Mouse (Mus musculus) heart, embryonic 13.5 days (tissue): ENCODE results near the gene Pik3r1. TPM values are rescaled to one million over a fixed set of nuclear protein-coding genes. Genes with fewer than 3 reads are reported as not detected.

ENCODE experiments used
- ATAC-seq: fragments of 200-750 bp; cut with Nextera tagmentation; 2 replicates; pipeline ENCODE4 v1.8.0; 2017; ENCODE audit warnings: moderate TSS enrichment; ENCODE audit not compliant: insufficient number of reproducible peaks, low FRiP score, low TSS enrichment; ENCODE audit errors: extremely low read depth
- H3K27ac ChIP-seq: fragments of 300-500 bp; sonication (generic); replicated peaks from 2 replicates; pipeline ENCODE4 v1.5.1; 2015; ENCODE audit warnings: moderate library complexity, mild to moderate bottlenecking, inconsistent platforms
- H3K27me3 ChIP-seq: fragments of 300-500 bp; sonication (generic); replicated peaks from 2 replicates; pipeline ENCODE4 v1.6.1; 2015; ENCODE audit warnings: mild to moderate bottlenecking, inconsistent platforms
- H3K36me3 ChIP-seq: fragments of 300-500 bp; sonication (generic); 2 replicates; pipeline ENCODE4 v1.6.1; 2015; ENCODE audit warnings: mild to moderate bottlenecking, inconsistent platforms
- H3K4me1 ChIP-seq: fragments of 300-500 bp; sonication (generic); 2 replicates; pipeline ENCODE4 v1.6.1; 2015; ENCODE audit warnings: inconsistent platforms
- H3K4me2 ChIP-seq: fragments of 300-500 bp; sonication (generic); 2 replicates; pipeline ENCODE4 v1.6.1; 2015; ENCODE audit warnings: inconsistent platforms, mild to moderate bottlenecking, moderate library complexity
- H3K4me3 ChIP-seq: fragments of 300-500 bp; sonication (generic); 2 replicates; pipeline ENCODE4 v1.5.1; 2015; ENCODE audit warnings: moderate library complexity, mild to moderate bottlenecking, inconsistent platforms
- H3K9ac ChIP-seq: fragments of 300-500 bp; sonication (generic); 2 replicates; pipeline ENCODE4 v1.6.1; 2015; ENCODE audit warnings: inconsistent platforms, mild to moderate bottlenecking, moderate library complexity
- H3K9me3 ChIP-seq: fragments of 300-500 bp; sonication (generic); 2 replicates; pipeline ENCODE4 v1.6.1; 2016; ENCODE audit warnings: inconsistent platforms
- WGBS: fragments of 180-500 bp; shearing (Covaris S2); methylation state at CpG from one replicate; pipeline ENCODE4 v1.1.7; 2015; ENCODE audit warnings: mixed read lengths; 5-methylcytosine and 5-hydroxymethylcytosine counted together
- polyA plus RNA-seq: library from polyadenylated mRNA; unstranded; fragments of >200 nt; fragmentation: Nextera tagmentation; extraction: Ambion mirVana; gene quantifications from 2 replicates; pipeline ENCODE4 v1.2.1, GENCODE M21; 2015

Gene Pik3r1
- 13.3 and 15.5 TPM in 2 replicates for polyA plus RNA-seq

DNA sequence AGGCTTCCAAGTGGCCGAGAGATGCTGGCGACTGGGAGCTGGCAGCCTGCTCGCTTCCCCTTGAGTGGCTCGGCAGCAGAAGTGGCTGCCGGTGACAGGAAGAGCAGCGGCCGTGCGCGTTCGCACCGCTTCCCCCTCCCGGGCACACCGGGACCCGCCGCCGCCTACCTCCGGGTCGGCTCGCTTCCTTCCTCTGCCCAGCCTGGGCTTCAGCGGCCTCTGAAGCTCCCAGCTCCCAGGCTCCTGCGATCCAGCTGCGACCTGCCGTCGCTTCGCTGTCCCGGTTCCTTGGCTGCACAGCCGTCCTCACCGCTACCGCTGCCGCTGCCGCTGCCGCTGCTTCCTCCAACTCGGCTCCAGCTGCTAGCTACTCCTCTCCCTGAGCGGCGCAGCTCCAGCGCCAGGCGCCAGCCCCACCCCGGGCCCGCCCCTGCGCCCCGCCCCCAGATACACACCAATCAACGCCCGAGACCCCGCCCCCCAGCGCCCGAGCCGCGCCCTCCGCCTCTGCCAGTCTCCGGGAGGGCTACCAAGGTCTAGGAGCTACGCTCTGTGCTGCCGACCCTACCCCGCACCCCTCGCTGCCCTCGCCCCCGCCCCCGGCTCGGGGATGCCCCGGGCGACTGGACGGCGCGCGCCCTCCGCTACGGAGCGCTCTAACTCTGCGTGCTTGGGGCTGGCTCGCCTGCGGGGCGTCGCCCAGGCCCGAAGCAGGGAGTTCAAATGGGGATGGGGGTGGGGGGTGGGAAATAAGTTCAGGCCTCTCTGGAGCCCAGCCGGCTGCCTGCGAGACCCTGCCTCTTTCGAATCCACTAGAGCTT is at the start of gene Pik3r1:
Pik3r1 (minus strand) TSS at position 409 of the 821 bp plus-strand sequence.
- Histone ChIP-seq H3K36me3 (no peaks in the 10 kb centered on the region), H3K27ac (peak within 1 kb of the TSS; percentile 98), H3K9ac (peak within 1 kb of the TSS; percentile 95), H3K27me3 (no peaks in the 10 kb centered on the region), H3K4me1 (peaks cover 42% of the 10 kb centered on the region), H3K9me3 (no peaks in the 10 kb centered on the region), H3K4me3 (peak within 1 kb of the TSS; percentile 74), H3K4me2 (peak within 1 kb of the TSS; percentile 95)
- under 1% methylated on average over 67 of the region's 76 CpGs for WGBS
- ATAC-seq, result peak; percentile 93

DNA sequence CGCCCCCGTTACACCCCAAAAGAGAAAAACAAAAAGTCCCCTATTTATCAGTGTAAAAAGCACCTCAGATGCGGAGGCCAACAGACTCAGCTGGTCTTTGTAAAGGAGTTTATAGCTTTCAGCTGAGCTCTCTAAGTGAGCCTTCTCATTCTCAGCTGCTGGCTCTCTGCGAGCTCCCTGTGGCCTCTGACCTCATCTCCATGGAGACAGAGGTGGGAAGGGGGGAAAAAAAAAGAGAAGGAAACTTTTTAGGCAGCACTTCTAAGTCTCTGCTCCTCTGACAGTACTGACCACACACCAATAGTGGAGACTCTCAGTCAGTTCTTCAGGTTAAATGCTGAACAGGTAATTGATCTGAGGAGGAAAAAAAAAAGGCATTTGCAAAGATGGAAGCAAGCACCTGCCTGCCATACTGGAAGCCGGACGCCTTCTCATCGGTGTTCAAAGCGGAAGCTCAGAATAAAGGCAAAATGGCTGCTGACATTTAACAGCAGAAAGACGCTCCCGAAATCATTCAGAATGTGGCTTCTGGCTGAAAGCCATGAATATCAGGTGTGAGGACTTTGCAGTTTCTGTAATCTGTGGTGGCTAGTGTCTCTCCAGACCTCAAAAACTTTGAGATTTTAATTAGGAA is 45.4 kb upstream of the Pik3r1 start:
- ATAC-seq, result no peak
- no peak overlapping the region for H3K4me2 ChIP-seq

DNA sequence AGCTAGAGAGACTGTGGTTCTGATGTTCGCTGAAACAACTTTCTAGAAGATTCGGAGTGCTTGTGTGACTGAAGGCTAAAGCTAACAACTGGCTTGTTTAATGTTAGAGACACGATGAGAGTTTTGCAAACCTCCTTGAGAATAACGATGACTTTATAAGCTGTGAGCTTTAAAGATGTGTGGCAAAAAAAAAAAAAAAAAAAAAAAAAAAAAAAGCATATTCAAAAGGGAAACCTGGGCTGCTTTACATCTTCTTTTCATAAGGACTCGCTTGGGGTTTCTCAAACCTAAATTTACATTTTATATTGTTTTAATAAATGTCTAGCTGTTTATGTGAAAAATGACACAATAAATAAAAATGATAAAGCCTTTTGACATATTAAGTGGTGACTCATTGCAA is 44.3 kb upstream of the Pik3r1 start:
- Histone ChIP-seq H3K4me2 (no peak overlapping the region), H3K9me3 (no peaks in the 10 kb centered on the region), H3K9ac (no peak overlapping the region), H3K36me3 (no peaks in the 10 kb centered on the region), H3K4me1 (peaks cover 5% of the 10 kb centered on the region; the same call in 1 of the 2 replicates), H3K27me3 (no peaks in the 10 kb centered on the region), H3K27ac (no peak overlapping the region), H3K4me3 (no peak overlapping the region)
- 80% methylated on average over 5 of the region's 5 CpGs for WGBS
- no peak for ATAC-seq

More for the DNA sequence above, 45.4 kb upstream of the Pik3r1 start:
- H3K4me3 ChIP-seq, result no peak overlapping the region
- H3K27ac ChIP-seq, result no peak overlapping the region
- H3K27me3 ChIP-seq, result no peaks in the 10 kb centered on the region
- peaks cover 5% of the 10 kb centered on the region; the same call in 1 of the 2 replicates for H3K4me1 ChIP-seq
- H3K36me3 ChIP-seq, result no peaks in the 10 kb centered on the region
- no peaks in the 10 kb centered on the region for H3K9me3 ChIP-seq
- WGBS, result 63% methylated on average over 10 of the region's 10 CpGs
- no peak overlapping the region for H3K9ac ChIP-seq

DNA sequence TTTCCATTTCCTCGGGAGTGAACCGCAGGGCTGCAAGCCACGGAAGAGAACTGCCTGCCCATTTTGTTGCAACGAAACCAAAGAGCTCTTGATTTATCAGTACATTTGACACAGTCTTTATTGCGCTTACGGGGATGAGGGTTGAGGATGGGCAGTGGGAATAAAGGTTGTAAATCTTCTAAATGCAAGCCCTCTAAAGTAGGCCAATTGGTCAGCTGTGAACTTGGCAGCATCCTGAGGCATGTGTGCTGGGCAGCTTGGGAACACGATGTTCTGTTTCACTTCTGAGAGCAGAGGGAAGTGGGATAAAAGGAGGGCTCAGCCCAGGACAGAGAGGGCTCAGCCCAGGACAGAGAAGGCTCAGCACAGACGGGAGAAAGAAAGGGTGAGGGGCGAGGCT is 43.9 kb upstream of the Pik3r1 start:
- H3K27ac ChIP-seq, result no peak overlapping the region
- no peaks in the 10 kb centered on the region for H3K9me3 ChIP-seq
- H3K4me1 ChIP-seq, result peaks cover 5% of the 10 kb centered on the region; the same call in 1 of the 2 replicates
- no peak overlapping the region for H3K4me2 ChIP-seq
- no peak overlapping the region for H3K4me3 ChIP-seq
- H3K9ac ChIP-seq, result no peak overlapping the region
- H3K27me3 ChIP-seq, result no peaks in the 10 kb centered on the region
- H3K36me3 ChIP-seq, result no peaks in the 10 kb centered on the region
- WGBS, result 68% methylated on average over 9 of the region's 9 CpGs
- no peak for ATAC-seq

DNA sequence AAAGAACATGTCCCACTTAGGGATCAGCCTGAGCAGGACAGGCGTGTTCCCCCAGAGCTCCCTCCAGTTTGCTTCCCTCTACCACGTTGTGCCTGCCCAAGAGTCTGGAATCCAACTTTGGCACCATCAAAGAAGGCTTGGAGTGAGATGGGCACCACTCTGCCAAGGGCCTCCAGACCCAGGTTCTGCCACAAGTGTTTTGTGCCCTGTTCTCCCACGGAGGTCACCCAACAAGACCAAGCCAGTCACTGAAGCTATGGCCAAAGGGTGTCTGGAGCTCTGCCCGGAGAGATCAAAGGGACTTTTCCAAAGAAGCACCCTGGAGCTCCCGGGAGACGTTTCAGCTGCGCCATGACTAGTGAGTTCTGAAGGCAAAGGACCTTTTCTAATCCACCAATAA is 42.6 kb upstream of the Pik3r1 start:
- no peak overlapping the region for H3K27ac ChIP-seq
- no peaks in the 10 kb centered on the region for H3K9me3 ChIP-seq
- H3K4me1 ChIP-seq, result peaks cover 5% of the 10 kb centered on the region; the same call in 1 of the 2 replicates
- no peak overlapping the region for H3K9ac ChIP-seq
- WGBS, result 77% methylated on average over 7 of the region's 7 CpGs
- no peaks in the 10 kb centered on the region for H3K27me3 ChIP-seq
- no peak overlapping the region for H3K4me3 ChIP-seq
- no peaks in the 10 kb centered on the region for H3K36me3 ChIP-seq
- ATAC-seq, result no peak
- H3K4me2 ChIP-seq, result no peak overlapping the region

DNA sequence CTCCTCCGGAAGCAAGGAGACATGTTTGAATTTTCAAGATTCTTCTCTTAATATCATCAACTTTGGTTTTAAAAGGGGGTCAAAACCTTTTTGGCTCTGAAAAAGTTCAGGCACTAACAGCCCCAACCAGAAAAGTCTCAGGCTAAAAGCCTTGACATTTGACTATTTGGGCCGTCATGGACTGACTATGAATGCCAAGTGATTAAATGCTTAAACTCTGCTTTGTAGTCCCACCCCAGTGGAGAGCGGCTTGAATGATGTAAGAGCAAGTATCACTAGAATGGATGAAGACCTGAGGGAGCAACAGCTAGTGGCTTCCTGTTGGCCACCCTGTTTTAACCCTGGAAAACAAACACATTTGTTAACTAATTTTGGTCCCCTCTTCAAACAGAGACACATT is 41.8 kb upstream of the Pik3r1 start:
- Histone ChIP-seq H3K9me3 (no peaks in the 10 kb centered on the region), H3K4me1 (peaks cover 5% of the 10 kb centered on the region; the same call in 1 of the 2 replicates), H3K4me2 (no peak overlapping the region), H3K9ac (no peak overlapping the region), H3K36me3 (no peaks in the 10 kb centered on the region), H3K27ac (no peak overlapping the region), H3K4me3 (no peak overlapping the region), H3K27me3 (no peaks in the 10 kb centered on the region)
- 76% methylated on average over 3 of the region's 3 CpGs for WGBS
- ATAC-seq, result no peak

DNA sequence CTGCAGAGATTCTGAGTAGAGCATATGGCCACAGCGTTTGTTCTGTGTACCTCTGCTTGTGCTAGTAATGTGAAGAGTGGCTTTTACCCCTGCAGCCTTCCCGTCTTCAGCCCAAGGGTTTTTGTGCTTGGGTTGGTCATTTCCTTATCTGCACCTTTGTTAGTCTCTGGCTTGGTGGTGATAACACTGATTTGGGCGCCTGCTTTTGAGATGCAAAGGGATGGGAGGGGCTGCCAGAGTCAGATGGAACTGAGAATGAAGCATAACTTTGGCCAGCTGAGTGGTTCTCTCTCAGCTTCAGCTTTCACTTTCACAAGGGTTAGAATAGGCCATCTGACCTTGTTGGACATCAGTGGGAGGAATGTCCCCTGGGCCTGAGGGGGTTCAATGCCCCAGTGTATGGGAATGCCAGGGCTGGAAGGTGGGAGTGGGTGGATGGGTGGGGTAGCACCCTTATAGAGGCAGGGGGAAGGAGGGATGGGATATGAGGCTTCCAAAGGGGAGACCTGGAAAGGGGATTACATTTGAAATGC is 37.6 kb upstream of the Pik3r1 start:
- Histone ChIP-seq H3K4me3 (no peak overlapping the region), H3K27ac (no peak overlapping the region), H3K9ac (no peak overlapping the region), H3K9me3 (no peaks in the 10 kb centered on the region), H3K36me3 (no peaks in the 10 kb centered on the region), H3K4me2 (no peak overlapping the region), H3K27me3 (peaks cover 4% of the 10 kb centered on the region; the same call in 1 of the 2 replicates), H3K4me1 (peaks cover 11% of the 10 kb centered on the region)
- WGBS, result 23% methylated on average over 3 of the region's 3 CpGs
- ATAC-seq, result no peak

DNA sequence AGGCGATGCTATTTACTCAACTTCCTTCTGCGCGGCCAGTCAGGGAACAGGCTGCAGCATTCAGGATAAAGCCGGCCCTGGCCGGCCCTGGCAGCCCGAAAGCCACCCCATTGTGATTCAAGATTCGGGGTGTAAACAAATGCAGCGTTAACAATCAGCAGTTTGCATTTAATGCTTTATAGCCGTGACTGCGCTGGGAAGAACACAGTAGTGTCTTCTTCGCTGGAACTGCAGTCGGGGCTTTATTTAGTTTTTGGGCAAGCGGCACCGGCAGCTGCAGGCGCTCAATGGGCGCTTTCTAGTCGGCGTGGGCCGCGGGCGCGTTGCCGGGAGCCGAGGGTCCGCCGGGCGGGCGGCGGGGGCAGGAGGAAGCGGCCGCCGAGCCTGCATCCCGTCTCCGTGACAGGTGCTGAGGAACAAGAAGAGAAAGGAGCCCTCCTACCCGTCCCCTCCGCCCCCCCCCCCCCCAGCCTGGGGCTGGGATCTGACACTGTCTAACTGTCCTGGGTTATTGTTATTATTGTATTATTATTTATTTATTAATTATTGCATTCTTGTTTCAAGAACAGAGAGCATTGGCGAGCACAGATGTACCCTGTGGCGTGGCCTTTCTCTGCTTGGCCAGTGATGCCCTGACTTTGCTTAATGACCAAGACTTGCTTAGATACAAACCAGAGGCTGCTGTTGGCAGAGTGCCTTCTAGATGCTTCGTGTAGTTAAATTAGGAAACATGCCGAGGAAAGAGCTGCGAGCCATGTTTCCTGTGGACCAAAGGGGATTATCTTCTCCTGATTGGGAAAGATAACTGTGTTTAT is 33.6 kb upstream of the Pik3r1 start:
- WGBS, result 1% methylated on average over 40 of the region's 41 CpGs
- Histone ChIP-seq H3K9me3 (no peaks in the 10 kb centered on the region), H3K27ac (peak overlapping the region; percentile 62), H3K9ac (peak overlapping the region; percentile 77), H3K4me2 (peak overlapping the region; percentile 71), H3K36me3 (no peaks in the 10 kb centered on the region), H3K27me3 (peaks cover 13% of the 10 kb centered on the region), H3K4me1 (peaks cover 15% of the 10 kb centered on the region), H3K4me3 (peak overlapping the region; percentile 53)
- no peak; the same call in 1 of the 2 replicates for ATAC-seq

DNA sequence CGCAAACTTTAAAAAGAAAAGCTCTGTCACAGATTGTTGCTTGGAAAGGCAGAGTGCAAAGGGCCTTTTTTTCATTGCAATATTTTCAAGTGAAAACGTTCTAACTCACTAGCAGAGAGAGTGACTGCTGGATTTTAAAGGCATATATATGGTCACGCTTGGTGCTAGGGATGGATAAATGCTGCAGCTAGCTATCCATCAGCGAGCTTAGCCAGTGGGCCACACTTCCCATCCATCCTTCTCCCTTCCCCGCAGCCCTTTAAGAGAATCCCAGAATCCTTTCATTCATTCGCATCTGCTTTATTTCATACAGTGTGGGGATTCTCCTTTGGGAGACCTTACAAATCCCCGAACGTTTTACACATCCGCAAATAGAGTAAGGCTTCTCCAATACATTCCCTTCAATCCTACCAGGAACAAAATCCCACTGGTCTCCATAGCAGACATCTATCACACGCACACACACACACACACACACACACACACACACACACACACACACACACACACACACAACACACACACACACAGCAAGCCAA is 32.9 kb upstream of the Pik3r1 start:
- Histone ChIP-seq H3K4me2 (peak overlapping the region; percentile 71), H3K9ac (peak overlapping the region; percentile 77), H3K27me3 (peaks cover 13% of the 10 kb centered on the region), H3K27ac (no peak overlapping the region; the same call in 1 of the 2 replicates), H3K36me3 (no peaks in the 10 kb centered on the region), H3K4me3 (peak overlapping the region; percentile 53), H3K4me1 (peaks cover 15% of the 10 kb centered on the region), H3K9me3 (no peaks in the 10 kb centered on the region)
- no peak for ATAC-seq
- WGBS, result 32% methylated on average over 10 of the region's 10 CpGs

DNA sequence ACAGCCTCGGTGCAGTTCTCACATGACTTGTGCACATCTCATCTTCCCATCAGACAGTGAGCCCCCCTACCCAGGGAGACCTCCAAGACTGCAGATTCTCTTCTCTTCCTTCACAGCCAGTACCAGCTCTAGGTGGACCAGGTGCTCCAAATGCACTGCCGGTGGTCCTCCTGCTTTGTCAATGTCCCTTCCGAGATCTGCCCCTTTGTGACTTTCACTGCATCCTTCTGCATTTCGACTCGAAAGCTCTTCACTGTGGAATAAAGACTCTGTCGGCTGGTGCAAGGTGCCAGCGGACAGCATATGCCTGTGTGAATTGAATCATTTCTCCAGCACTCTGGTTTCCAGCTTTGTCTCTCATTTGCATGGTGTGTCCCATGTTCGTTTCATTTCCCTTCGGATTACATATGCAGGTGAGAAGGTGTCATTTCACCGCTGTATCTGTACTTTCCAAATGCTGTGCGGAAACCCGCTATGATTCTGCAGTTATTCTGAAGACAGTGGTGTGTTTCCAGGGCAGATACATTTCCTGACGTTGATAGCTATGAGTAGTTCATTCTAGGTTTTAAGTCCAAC is 32.1 kb upstream of the Pik3r1 start:
- Histone ChIP-seq H3K27ac (no peak overlapping the region), H3K9ac (no peak overlapping the region), H3K4me1 (peaks cover 15% of the 10 kb centered on the region), H3K4me3 (no peak overlapping the region), H3K9me3 (no peaks in the 10 kb centered on the region), H3K36me3 (no peaks in the 10 kb centered on the region), H3K4me2 (no peak overlapping the region), H3K27me3 (peaks cover 13% of the 10 kb centered on the region)
- 80% methylated on average over 13 of the region's 13 CpGs for WGBS
- no peak for ATAC-seq
